Mouse (Mus musculus): ENCODE results near the gene Arid4b. TPM values are rescaled to one million over a fixed set of nuclear protein-coding genes. Genes with fewer than 3 reads are reported as not detected.

Arid4b gene
- polyA plus RNA-seq, 1 experiment from 2014 or later, result 76.0 TPM

DNA sequence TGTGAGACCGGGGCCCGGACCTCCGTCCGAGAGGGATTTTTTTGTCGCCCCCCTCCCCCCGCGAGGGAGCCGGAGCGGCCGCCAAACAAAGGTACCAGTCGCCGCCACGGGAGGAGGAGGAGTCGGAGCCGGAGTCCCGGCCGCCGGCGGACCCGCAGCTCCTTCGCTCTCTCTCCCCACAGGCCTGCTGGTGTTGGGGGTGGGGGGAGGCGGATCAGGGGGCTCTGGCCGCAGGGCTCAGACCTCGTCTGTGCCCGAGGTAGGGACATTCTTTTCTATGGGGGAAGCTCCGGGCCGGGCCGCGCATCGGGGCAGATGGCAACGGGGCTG, 875 bp downstream of the Arid4b start:
- 0% methylated on average over 27 of the region's 31 CpGs for WGBS

DNA sequence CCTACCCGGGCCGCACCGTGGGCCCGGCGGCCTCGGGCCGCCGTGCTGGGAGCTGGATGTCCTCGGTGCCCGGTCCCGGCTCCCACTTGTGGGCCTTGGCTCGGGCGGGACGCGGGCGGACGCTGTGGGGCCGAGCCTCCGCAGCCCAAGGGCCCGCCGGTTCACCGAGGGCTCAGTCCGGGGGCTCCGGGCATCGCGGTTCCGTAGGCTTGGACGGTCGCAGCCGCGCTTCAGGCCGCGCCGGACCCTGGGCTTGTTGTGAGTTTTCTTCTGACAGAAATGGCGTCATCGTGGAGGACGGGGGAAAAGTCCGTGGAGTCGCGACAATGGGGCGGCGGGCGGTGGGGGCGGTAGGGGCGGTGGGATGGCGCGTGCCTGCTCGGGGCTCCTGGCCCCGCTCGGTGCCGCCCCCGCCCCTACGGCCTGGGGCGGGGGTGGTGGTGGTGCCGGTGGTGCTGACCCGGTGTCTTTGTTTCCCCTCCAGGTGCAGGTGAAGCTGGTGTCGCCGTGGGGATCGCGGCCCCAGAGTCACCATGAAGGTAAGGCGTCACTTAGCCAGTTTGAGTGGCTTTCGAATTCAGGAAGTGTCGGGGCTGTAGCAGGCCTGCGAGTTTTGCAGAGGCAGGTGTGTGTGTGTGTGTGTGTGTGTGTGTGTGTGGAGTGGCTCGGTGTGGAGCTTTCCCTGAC, 1.5 kb downstream of the Arid4b start:
- under 1% methylated on average over 65 of the region's 65 CpGs for WGBS
- Histone ChIP-seq H3K9me3 (replicated peaks) (no peaks in the 10 kb centered on the region), H3K4me1 (peaks cover 18% of the 10 kb centered on the region), H3K4me2 (replicated peaks) (peak overlapping the region; percentile 63), H3K27me3 (no peaks in the 10 kb centered on the region), H3K36me3 (no peaks in the 10 kb centered on the region), H3K9ac (peak overlapping the region; percentile 96), H3K27ac (replicated peaks) (peak overlapping the region; percentile 98), H3K4me3 (replicated peaks) (peak overlapping the region; percentile 85)
- no peak for ATAC-seq (ENCODE audit: insufficient number of reproducible peaks, low FRiP score, low TSS enrichment, low read depth)

More for the DNA sequence above, 875 bp downstream of the Arid4b start:
- no peaks in the 10 kb centered on the region for H3K9me3 ChIP-seq (replicated peaks)
- peak overlapping the region; percentile 96 for H3K9ac ChIP-seq
- H3K4me3 ChIP-seq (replicated peaks), result peak overlapping the region; percentile 85
- H3K27ac ChIP-seq (replicated peaks), result peak overlapping the region; percentile 98
- no peaks in the 10 kb centered on the region for H3K27me3 ChIP-seq
- peak; percentile 53 for ATAC-seq (ENCODE audit: insufficient number of reproducible peaks, low FRiP score, low TSS enrichment, low read depth)
- peak overlapping the region; percentile 63 for H3K4me2 ChIP-seq (replicated peaks)
- peaks cover 2% of the 10 kb centered on the region; the same call in 1 of the 2 replicates for H3K36me3 ChIP-seq
- peaks cover 18% of the 10 kb centered on the region for H3K4me1 ChIP-seq

DNA sequence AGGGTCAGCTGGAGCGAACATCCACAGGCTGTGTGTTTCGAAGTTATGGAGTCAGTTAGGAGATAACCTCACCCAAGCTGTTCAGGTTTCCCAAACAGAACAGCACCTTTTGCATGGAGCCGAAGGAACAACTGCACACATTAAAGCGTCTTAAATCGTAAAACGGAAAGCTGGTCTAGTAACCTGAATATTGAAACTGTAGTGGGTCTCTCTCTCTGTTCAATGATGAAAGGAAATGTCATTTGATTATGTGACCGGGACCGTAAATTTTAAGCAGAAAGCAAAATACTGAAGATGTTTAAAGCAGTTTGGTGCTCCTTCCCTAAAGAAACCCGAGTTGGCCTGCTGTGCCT, 2.0 kb downstream of the Arid4b start:
- peak overlapping the region; percentile 96 for H3K9ac ChIP-seq
- peak overlapping the region; percentile 98; the same call in 1 of the 2 replicates for H3K27ac ChIP-seq (replicated peaks)
- H3K4me1 ChIP-seq, result peaks cover 18% of the 10 kb centered on the region
- no peaks in the 10 kb centered on the region for H3K9me3 ChIP-seq (replicated peaks)
- ATAC-seq (ENCODE audit: insufficient number of reproducible peaks, low FRiP score, low TSS enrichment, low read depth), result no peak
- peak overlapping the region; percentile 85 for H3K4me3 ChIP-seq (replicated peaks)
- H3K36me3 ChIP-seq, result no peaks in the 10 kb centered on the region
- H3K4me2 ChIP-seq (replicated peaks), result peak overlapping the region; percentile 63
- 7% methylated on average over 9 of the region's 9 CpGs for WGBS
- no peaks in the 10 kb centered on the region for H3K27me3 ChIP-seq

DNA sequence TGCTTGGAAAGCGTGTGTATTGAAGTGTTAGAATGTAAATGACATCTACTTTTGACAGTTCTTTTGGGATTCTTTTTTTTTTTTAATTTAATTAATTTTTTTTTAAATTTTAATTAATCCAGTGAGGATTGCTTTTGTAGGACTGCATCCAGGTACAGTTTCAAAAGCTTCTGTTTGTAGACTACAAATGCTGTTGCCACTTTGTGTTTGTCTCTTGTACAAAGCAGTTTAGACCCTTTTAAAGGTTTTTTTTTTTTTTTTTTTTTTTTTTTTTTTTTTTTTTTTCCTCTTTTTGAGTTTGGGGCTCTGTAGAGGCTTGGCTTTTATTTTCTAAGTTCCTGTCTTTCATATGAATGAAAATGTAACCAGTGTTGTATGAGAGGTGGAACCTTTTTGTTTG, 2.7 kb downstream of the Arid4b start:
- no peak for ATAC-seq (ENCODE audit: insufficient number of reproducible peaks, low FRiP score, low TSS enrichment, low read depth)
- 70% methylated on average over 1 of the region's 1 CpGs for WGBS
- H3K27me3 ChIP-seq, result no peaks in the 10 kb centered on the region
- H3K9me3 ChIP-seq (replicated peaks), result no peaks in the 10 kb centered on the region
- no peak overlapping the region for H3K4me2 ChIP-seq (replicated peaks)
- peaks cover 18% of the 10 kb centered on the region for H3K4me1 ChIP-seq
- H3K4me3 ChIP-seq (replicated peaks), result no peak overlapping the region
- H3K27ac ChIP-seq (replicated peaks), result no peak overlapping the region
- H3K9ac ChIP-seq, result no peak overlapping the region
- H3K36me3 ChIP-seq, result peaks cover under 1% of the 10 kb centered on the region; the same call in 1 of the 2 replicates

DNA sequence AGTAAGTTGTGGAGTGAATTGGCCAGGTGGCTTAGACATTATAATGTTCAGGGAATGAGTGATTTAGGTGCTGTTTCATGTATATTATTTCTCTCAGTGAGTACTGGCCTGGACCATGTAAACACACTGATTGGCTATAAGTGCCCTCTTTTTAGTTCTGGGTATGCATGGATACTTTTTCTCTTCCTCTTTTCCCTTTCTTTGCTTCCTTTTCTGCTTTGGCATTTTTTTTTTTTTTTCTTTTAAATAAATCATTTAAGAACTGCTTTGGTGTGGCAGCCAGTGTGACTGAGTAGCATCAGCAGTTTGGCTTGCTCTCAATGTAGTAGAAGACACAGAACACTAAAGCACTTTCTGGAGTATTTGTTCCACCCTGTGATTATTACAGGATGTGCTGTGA, 5.0 kb downstream of the Arid4b start:
- H3K9ac ChIP-seq, result no peak overlapping the region
- H3K36me3 ChIP-seq, result peaks cover 6% of the 10 kb centered on the region; the same call in 1 of the 2 replicates
- H3K27me3 ChIP-seq, result no peaks in the 10 kb centered on the region
- no peak overlapping the region for H3K4me3 ChIP-seq (replicated peaks)
- H3K4me1 ChIP-seq, result peaks cover 5% of the 10 kb centered on the region; the same call in 1 of the 2 replicates
- no peak overlapping the region for H3K4me2 ChIP-seq (replicated peaks)
- no peaks in the 10 kb centered on the region for H3K9me3 ChIP-seq (replicated peaks)
- no peak for ATAC-seq (ENCODE audit: insufficient number of reproducible peaks, low FRiP score, low TSS enrichment, low read depth)
- no peak overlapping the region for H3K27ac ChIP-seq (replicated peaks)

DNA sequence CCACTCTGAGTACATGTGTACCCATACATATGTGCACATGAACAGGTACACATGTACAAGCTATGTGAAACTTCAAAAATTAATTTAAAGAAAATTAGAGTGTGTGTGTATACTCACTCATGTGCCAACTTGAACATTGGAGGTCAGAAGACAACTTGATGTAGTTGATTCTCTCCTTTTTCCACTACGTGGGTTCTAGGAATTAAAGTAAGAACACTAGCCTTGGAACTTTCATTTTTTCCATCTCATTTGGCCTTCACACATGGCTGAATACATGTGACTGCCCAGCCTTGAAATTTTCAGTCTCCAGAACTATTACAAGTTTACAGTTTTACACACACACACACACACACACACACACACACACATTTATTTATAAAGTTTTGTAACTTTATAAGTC, 6.3 kb downstream of the Arid4b start:
- H3K36me3 ChIP-seq, result peaks cover 6% of the 10 kb centered on the region; the same call in 1 of the 2 replicates
- H3K27ac ChIP-seq (replicated peaks), result no peak overlapping the region
- no peaks in the 10 kb centered on the region for H3K27me3 ChIP-seq
- H3K4me3 ChIP-seq (replicated peaks), result no peak overlapping the region
- H3K9ac ChIP-seq, result no peak overlapping the region
- H3K4me2 ChIP-seq (replicated peaks), result no peak overlapping the region
- H3K9me3 ChIP-seq (replicated peaks), result no peaks in the 10 kb centered on the region
- H3K4me1 ChIP-seq, result peaks cover 5% of the 10 kb centered on the region; the same call in 1 of the 2 replicates
- 90% methylated on average over 1 of the region's 1 CpGs for WGBS
- no peak for ATAC-seq (ENCODE audit: insufficient number of reproducible peaks, low FRiP score, low TSS enrichment, low read depth)

DNA sequence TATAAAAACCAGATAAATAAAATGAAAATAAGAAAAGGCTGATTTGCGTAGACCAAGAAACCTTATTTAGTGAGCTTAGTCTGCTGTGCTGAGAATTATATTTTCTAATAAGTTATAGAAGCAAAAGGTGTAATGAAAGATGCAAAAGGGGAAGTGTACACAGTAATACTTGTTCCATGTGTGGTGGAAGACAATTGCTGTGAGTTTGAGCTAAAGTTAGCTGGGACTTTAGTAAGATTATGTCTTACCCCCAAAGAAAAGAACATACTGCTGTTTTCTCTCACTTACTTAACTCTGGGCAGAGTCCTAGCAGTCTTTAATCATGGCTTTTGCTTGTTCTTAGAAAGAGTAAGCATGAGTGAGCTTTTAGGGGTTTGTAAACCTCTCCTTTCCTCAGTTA, 11.3 kb downstream of the Arid4b start:
- 96% methylated on average over 1 of the region's 1 CpGs for WGBS

DNA sequence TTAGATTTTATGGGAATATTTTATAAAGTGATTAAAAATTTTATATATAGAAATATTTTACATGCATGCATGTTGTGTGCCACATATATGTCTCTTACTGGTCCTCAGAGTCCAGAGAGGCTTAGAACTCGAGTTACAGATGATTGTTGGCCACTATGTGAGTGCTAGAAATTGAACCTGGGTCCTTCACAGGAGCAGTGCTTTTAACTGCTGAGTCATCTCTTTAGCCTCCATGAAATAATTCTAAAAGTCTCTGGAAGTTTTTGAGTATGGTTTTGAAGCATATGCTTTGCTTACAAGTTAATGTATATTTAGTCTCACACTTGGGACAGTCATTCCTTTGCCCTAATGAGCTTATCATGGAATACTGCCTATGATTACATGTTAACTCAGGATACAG, 12.3 kb downstream of the Arid4b start:
- 91% methylated on average over 1 of the region's 1 CpGs for WGBS
- Histone ChIP-seq H3K27me3 (no peaks in the 10 kb centered on the region), H3K4me1 (no peaks in the 10 kb centered on the region), H3K9me3 (replicated peaks) (no peaks in the 10 kb centered on the region), H3K4me3 (replicated peaks) (no peak overlapping the region), H3K4me2 (replicated peaks) (no peak overlapping the region), H3K9ac (no peak overlapping the region), H3K36me3 (peaks cover 6% of the 10 kb centered on the region; the same call in 1 of the 2 replicates), H3K27ac (replicated peaks) (no peak overlapping the region)
- no peak for ATAC-seq (ENCODE audit: insufficient number of reproducible peaks, low FRiP score, low TSS enrichment, low read depth)

More for the DNA sequence above, 11.3 kb downstream of the Arid4b start:
- H3K4me2 ChIP-seq (replicated peaks), result no peak overlapping the region
- peaks cover 6% of the 10 kb centered on the region; the same call in 1 of the 2 replicates for H3K36me3 ChIP-seq
- ATAC-seq (ENCODE audit: insufficient number of reproducible peaks, low FRiP score, low TSS enrichment, low read depth), result no peak
- H3K9ac ChIP-seq, result no peak overlapping the region
- H3K9me3 ChIP-seq (replicated peaks), result no peaks in the 10 kb centered on the region
- no peaks in the 10 kb centered on the region for H3K27me3 ChIP-seq
- H3K4me1 ChIP-seq, result no peaks in the 10 kb centered on the region
- no peak overlapping the region for H3K4me3 ChIP-seq (replicated peaks)
- H3K27ac ChIP-seq (replicated peaks), result no peak overlapping the region

DNA sequence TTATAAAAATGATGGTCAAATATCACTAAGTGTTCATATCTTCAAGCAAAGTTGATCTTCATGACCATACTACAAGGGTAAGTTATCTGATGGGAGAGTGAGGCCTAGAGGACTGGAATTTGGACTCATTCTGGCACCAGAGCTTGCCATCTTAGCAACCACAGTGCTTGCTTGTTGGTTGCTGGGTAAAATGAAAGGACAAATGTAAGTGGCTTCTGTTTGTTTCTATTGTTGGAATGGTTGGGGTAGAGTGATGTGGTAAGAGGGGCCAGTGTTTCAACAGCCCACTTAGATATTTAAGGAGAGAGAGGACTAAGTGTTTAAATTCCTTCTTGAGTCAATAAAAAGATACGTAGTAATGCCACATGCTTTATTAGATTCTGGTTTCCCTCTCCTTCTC, 25.6 kb downstream of the Arid4b start:
- no peaks in the 10 kb centered on the region for H3K4me1 ChIP-seq
- H3K36me3 ChIP-seq, result 0 out of 2 replicates have a peak, but pooled peaks cover 4% of the 10 kb centered on the region
- H3K27me3 ChIP-seq, result no peaks in the 10 kb centered on the region
- H3K9me3 ChIP-seq (replicated peaks), result no peaks in the 10 kb centered on the region
- ATAC-seq (ENCODE audit: insufficient number of reproducible peaks, low FRiP score, low TSS enrichment, low read depth), result no peak
- no peak overlapping the region for H3K9ac ChIP-seq
- no peak overlapping the region for H3K4me2 ChIP-seq (replicated peaks)
- H3K4me3 ChIP-seq (replicated peaks), result no peak overlapping the region
- WGBS, result 85% methylated on average over 1 of the region's 1 CpGs
- no peak overlapping the region for H3K27ac ChIP-seq (replicated peaks)

DNA sequence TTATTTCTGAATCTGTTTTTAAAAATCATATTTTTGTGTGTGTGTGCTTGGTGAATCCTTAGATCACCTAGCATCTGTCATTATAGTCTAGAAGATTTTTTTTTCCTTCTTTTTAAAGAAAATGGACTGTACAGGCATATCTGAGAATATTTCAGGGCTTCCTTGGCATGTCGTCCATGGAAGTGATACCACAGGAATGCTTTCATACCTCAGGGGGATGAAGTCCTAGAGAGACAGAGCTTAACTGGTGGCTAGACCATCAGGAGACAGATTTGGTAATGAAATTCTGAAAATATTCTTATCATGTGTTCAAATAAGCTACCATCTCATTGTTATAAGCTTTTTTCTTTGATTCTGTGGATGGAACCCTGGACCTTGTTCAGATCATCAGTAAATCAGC, 40.0 kb downstream of the Arid4b start:
- H3K4me2 ChIP-seq (replicated peaks), result no peak overlapping the region
- H3K36me3 ChIP-seq, result no peaks in the 10 kb centered on the region
- 31% methylated on average over 1 of the region's 1 CpGs for WGBS
- no peak overlapping the region for H3K27ac ChIP-seq (replicated peaks)
- H3K9me3 ChIP-seq (replicated peaks), result no peaks in the 10 kb centered on the region
- H3K27me3 ChIP-seq, result no peaks in the 10 kb centered on the region
- no peak for ATAC-seq (ENCODE audit: insufficient number of reproducible peaks, low FRiP score, low TSS enrichment, low read depth)
- no peak overlapping the region for H3K9ac ChIP-seq
- H3K4me3 ChIP-seq (replicated peaks), result no peak overlapping the region
- H3K4me1 ChIP-seq, result no peaks in the 10 kb centered on the region

DNA sequence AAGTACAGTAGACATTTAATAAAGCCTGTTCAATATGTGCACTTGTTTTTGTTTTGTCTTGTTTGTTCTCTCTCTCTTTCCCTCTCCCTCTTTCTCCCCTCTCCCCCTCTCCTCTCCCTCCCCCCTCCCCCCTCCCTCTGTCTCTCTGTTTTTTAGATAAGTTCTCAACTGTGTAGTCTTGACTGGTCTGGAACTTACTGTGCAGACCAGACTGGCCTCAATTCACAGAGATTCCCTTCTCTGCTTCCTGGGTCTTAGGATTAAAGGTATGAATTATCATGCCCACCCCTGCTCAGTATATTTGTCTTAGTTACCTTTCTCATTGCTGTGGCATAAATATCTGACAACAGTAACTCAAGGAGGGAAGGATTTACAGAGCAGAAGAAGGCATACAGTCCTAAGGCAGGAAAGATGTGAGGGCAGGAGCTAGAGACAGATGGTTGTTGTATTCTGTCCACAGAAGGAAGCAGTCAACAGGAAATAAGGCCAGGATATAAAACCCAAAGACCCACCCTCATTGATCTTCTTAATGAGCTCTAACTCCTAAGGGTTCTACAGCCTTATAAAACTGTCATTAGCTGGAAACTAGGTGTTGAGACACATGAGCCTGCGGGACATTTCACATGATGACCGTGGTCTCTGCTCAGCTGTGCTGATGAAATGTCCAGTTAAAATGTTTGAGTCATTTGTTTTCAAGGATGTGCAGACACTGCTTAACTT, 47.3 kb downstream of the Arid4b start:
- Histone ChIP-seq H3K9ac (no peak overlapping the region), H3K36me3 (no peaks in the 10 kb centered on the region), H3K4me1 (no peaks in the 10 kb centered on the region), H3K4me3 (replicated peaks) (no peak overlapping the region), H3K27ac (replicated peaks) (no peak overlapping the region), H3K9me3 (replicated peaks) (no peaks in the 10 kb centered on the region), H3K27me3 (no peaks in the 10 kb centered on the region), H3K4me2 (replicated peaks) (no peak overlapping the region)
- 90% methylated on average over 2 of the region's 2 CpGs for WGBS
- ATAC-seq (ENCODE audit: insufficient number of reproducible peaks, low FRiP score, low TSS enrichment, low read depth), result no peak
